Mouse (Mus musculus) kidney, adult 2 months (tissue): ENCODE data around the gene Akap2.

ENCODE experiments used
- CTCF ChIP-seq: fragments of 200-500 bp; conservative IDR thresholded peaks from 2 replicates; pipeline ENCODE4 v1.5.1; 2011; ENCODE audit warnings: low read depth, mild to moderate bottlenecking, control low read depth, low read length, moderate library complexity, mixed read lengths; ENCODE audit not compliant: insufficient read depth, insufficient read length
- POLR2A ChIP-seq: fragments of 200-500 bp; IDR thresholded peaks from one replicate; pipeline ENCODE4 v1.6.1; 2011; ENCODE audit warnings: low read depth, low read length, control low read depth

DNA sequence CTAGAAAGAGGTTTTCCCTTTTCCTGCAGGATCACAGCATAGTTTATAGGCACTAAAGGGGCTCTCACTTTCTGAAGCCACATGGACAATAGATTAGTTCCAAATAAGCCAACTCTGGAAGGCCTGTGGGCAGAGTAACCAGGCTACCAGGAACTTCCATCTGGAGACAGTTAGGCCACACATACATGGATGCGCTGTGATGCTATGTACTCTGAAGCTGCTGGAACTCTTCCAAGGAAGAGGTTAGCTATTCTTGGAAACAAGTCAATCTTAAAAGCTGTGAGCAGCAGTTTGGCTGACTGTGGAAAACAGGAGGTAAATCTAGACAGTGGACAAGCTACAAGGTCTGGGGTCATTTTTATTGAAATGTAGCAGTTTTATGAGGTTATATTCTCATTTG lies 46.9 kb downstream of the Akap2 start:
- TF ChIP-seq CTCF (no peak), POLR2A (no peak)
